Mouse (Mus musculus) liver, adult (tissue): ENCODE data around the gene Psd4.

Experiments used
- GATA4 ChIP-seq: IDR thresholded peaks from 2 replicates; pipeline ENCODE4 v1.6.1; 2014; ENCODE audit warnings: mild to moderate bottlenecking, low read length; ENCODE audit not compliant: insufficient replicate concordance

Psd4 gene

GRCm38 (mm10) chr2:24367030-24367894 is at the start of gene Psd4:
TSS of gene Psd4 (plus strand) at chr2:24367580.
- no peak; the same call in 1 of the 2 replicates for TF ChIP-seq GATA4

- TF ChIP-seq GATA4 = no peak
These were observed 49.3 kb upstream of the Psd4 start for GRCm38 (mm10) chr2:24317919-24318598.

- TF ChIP-seq GATA4 = no peak
These were observed 32.0 kb upstream of the Psd4 start for GRCm38 (mm10) chr2:24335333-24335732.

GRCm38 (mm10) chr2:24336545-24336944 is 30.8 kb upstream of the Psd4 start, which contains the start of gene Il1rn:
TSS of gene Il1rn (plus strand) at chr2:24336853.
- no peak for TF ChIP-seq GATA4

GRCm38 (mm10) chr2:24341395-24341885 is 25.9 kb upstream of the Psd4 start:
- TF ChIP-seq GATA4 = no peak

- TF ChIP-seq GATA4 = no peak
These were observed 22.8 kb upstream of the Psd4 start for GRCm38 (mm10) chr2:24344619-24345018.

GRCm38 (mm10) chr2:24345056-24345455 is 22.3 kb upstream of the Psd4 start:
- TF ChIP-seq GATA4 = no peak

GRCm38 (mm10) chr2:24347926-24348325 is 19.5 kb upstream of the Psd4 start:
- no peak for TF ChIP-seq GATA4

- no peak for TF ChIP-seq GATA4
These were observed 16.2 kb upstream of the Psd4 start for GRCm38 (mm10) chr2:24351159-24351558.

GRCm38 (mm10) chr2:24353042-24353441 is 14.3 kb upstream of the Psd4 start:
- no peak for TF ChIP-seq GATA4

GRCm38 (mm10) chr2:24357642-24358041 is 9.7 kb upstream of the Psd4 start:
- TF ChIP-seq GATA4 = no peak

GRCm38 (mm10) chr2:24359347-24359746 is 8.0 kb upstream of the Psd4 start:
- TF ChIP-seq GATA4 = no peak

GRCm38 (mm10) chr2:24363818-24364217 is 3.6 kb upstream of the Psd4 start:
- TF ChIP-seq GATA4 = no peak

- no peak for TF ChIP-seq GATA4
These were observed 985 bp upstream of the Psd4 start for GRCm38 (mm10) chr2:24366214-24366975.

- TF ChIP-seq GATA4 = no peak
These were observed 498 bp downstream of the Psd4 start for GRCm38 (mm10) chr2:24367895-24368261.
